Mouse (Mus musculus): ENCODE measurements around the gene Dhrs13.

- TF ChIP-seq CTCF (IDR thresholded peaks at IDR 0.05; ENCODE audit: control insufficient read depth, insufficient read depth, low read length) = no peak
- TF ChIP-seq POLR2A (IDR thresholded peaks at IDR 0.05; ENCODE audit: borderline replicate concordance, control insufficient read depth, low read depth, low read length) = no peak
Measured at GRCm38 (mm10) chr11:77985541-77986065, 46.5 kb upstream of the Dhrs13 start.

Data from bone marrow, adult 2 months (tissue).